Mouse (Mus musculus) right cerebral cortex, adult 2 months (tissue): ENCODE data around the gene Hmg20a.
A peak's percentile ranks its signal among the peaks of the same experiment; 100 is the strongest.
"Not testable (repeated sequence)": the region's sequence is repeated elsewhere in the genome, so short reads cannot be mapped to it uniquely, and the experiment has no call there.

ENCODE experiments used
- DNase-seq, 2 experiments: peaks; one replicate each; pipeline ENCODE4 v3.0.0; 2021 to 2022; ENCODE audit warnings: low spot score in 2 of 2

Gene Hmg20a

GRCm38 (mm10) chr9:56417948-56418737 lies at the start of gene Hmg20a, which contains the start of gene Peak1:
Gene Hmg20a, plus strand, starts transcription at chr9:56418609.
Gene Peak1, minus strand, starts transcription at chr9:56418067.
- DNase-seq: peak; percentile 99 to 100

DNA sequence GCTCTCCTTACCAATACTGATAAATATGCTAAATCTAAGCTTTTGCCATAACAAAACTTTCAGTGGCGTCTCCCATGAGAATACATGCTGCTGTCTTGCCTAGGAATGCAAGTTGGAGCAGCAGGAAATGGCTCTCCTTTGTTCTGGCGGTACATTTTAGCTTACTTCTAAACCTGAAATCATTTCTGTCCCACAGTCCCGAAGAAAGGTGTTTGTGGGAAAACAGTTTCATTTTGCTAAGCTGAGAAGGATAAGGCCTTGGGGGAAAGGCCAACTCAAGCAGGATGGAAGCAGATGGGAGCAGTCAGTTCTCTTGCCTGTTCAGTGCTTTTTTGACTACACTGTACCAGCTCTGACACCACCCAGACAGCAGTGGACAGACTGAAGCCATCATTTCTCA lies 49.6 kb upstream of the Hmg20a start:
- DNase-seq: no peak

DNA sequence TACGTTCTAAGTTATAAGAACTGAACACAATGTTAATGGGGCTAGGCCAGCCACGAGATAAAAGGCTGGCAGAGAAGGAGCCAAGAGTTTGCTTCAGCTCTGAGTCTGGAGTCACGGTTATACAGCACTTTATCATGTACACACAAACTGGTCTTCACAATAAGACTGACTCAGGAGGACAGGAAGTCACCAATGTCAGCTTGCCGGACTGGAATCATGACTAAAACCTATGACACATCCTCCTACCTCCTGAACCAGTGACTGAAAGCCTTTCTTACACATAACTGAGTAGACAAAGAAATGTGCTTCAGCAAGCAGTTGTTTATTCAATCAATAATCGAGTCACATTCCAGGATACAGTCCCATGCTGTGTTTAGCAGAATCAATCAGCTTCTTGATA lies 47.7 kb upstream of the Hmg20a start:
- no peak for DNase-seq

DNA sequence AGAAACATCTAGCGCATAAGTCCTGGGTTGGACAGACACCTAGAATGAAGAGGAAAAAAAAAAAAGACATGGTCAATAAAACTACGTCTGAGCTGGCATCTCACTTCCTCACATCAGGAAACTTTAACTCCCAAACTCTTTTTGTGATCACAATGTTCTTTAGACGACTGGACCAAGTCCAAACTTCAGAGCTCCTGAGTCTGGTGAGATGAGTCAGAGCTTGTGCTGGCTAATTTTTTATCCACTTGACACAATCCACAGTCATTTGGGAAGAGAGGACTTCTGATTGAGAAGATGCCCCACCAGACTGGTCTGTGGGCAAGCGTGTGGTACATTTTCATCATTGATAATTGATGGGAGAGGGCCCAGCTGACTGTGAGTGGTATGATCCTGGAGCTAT lies 44.0 kb upstream of the Hmg20a start:
- peak; percentile 33 to 34 for DNase-seq

- no peak for DNase-seq
These were observed 35.6 kb upstream of the Hmg20a start for GRCm38 (mm10) chr9:56382786-56383185.

DNA sequence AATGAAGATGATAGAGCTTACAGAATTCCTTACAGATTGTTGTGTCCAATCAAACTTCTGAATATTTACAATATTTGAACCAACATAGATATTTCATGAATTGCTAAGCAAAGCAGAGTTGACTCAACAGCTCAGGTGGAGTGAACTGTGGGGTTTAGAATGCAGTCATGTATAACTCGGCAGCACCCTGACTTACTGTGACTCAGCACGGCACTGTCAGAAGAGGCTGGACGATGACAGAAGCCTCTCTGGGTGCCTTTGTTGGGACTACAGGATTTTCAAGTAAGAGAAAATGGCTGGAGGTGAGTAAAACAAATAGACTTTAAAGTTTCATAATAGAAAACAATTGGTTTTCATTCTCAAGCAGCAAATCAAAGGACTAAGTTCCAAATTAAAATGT lies 25.6 kb upstream of the Hmg20a start:
- DNase-seq: no peak

- DNase-seq: no peak
These were observed 22.1 kb upstream of the Hmg20a start for GRCm38 (mm10) chr9:56396306-56396705.

DNA sequence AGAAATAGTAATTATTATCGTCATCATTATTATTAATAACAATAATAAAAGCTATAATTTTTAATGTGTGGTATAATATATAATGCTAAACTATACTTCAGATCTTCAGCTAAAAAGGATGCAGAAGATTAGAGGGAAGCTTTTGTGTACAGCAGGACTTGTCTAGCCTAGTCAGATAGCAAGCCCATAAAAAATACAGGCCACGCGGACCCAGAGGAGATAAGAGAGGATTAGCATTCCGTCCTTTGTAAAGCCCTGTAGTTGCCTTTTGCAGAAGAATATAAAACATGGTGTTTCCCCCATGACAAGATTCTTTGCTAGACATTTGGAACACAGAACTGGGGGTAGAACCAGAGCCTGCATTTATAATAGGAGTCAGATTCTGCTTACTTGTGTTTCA lies 13.8 kb upstream of the Hmg20a start:
- DNase-seq: no peak

- DNase-seq: no peak
These were observed 8.5 kb upstream of the Hmg20a start for GRCm38 (mm10) chr9:56409928-56410327.

GRCm38 (mm10) chr9:56412716-56413115 lies 5.7 kb upstream of the Hmg20a start:
- no peak for DNase-seq

GRCm38 (mm10) chr9:56414322-56414721 lies 4.1 kb upstream of the Hmg20a start:
- DNase-seq: no peak

GRCm38 (mm10) chr9:56415393-56415792 lies 3.0 kb upstream of the Hmg20a start:
- no peak for DNase-seq

DNA sequence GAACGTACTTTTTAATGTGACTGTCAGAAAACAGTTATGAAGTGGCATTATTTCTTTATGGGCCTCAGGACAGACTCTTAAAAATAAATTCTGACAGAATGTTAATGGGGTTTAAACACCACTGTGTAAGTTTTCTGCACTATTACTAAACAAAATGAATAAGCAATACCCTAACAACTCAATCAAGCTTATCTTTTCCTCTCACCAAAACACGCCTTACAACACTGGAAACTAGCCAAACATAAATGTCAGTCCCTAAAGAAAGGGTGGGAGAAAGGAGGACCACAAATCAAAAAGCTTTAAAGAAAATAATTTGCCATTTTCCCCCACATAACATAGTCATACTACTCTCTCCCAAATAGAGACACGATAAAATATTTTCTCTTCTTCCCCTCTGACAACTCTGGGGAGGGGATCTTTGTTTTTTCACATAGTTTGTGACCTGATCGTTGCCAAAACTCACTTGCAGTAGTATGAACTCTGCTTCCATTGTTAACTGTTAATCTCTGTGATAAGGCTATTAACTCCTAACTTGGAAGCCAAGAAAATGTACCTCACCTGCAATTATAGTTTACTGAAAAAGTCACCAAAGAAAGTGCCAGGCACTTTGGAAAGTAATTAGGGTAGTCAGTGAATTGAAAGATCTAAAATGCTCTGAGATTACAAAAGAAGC lies 2.3 kb upstream of the Hmg20a start:
- DNase-seq: no peak

- peak; percentile 79 to 83 for DNase-seq
These were observed 928 bp upstream of the Hmg20a start for GRCm38 (mm10) chr9:56417415-56417947.

GRCm38 (mm10) chr9:56418738-56419239 lies 380 bp downstream of the Hmg20a start:
- peak; percentile 78 to 85 for DNase-seq

DNA sequence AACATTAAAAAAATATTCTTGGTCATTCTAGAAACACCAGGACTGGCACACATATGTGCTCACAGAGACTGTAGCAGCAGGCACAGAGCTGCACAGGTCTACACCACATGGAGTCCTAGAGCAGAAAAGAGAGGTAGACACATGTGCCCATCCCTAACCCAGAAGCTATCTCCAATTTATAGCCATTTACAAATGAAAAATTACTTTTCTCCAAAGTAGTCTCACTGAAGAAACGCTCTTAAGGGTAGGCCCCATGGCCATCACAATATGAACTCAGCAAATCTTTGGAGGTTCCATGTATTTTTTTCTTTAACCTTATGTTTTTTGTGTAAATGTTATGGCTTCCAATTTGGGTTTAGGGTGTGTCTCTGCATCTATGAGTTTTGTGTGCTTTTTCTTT lies 1.8 kb downstream of the Hmg20a start:
- DNase-seq: no peak

GRCm38 (mm10) chr9:56420892-56421601 lies 2.6 kb downstream of the Hmg20a start:
- no peak for DNase-seq

- DNase-seq: no peak
These were observed 3.6 kb downstream of the Hmg20a start for GRCm38 (mm10) chr9:56421991-56422390.

DNA sequence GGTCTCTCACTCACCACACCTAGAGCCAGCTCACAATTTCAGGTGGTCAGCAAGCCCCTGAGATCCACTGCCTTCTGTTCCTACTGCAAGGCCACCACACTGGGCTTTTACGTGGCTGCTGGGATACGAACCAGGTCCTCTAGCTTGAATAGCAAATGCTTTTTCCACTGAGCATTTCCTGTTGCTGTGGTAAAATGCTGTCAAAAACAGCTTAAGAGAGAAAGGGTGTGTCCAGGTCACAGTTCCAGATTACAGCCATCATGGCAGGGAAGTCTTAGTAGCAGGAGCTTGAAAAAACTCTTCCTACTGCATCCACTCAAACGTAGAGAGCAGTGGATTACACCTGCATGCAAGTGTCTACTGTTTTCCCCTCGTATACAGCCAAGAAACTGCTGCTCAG lies 6.5 kb downstream of the Hmg20a start:
- no peak for DNase-seq

DNA sequence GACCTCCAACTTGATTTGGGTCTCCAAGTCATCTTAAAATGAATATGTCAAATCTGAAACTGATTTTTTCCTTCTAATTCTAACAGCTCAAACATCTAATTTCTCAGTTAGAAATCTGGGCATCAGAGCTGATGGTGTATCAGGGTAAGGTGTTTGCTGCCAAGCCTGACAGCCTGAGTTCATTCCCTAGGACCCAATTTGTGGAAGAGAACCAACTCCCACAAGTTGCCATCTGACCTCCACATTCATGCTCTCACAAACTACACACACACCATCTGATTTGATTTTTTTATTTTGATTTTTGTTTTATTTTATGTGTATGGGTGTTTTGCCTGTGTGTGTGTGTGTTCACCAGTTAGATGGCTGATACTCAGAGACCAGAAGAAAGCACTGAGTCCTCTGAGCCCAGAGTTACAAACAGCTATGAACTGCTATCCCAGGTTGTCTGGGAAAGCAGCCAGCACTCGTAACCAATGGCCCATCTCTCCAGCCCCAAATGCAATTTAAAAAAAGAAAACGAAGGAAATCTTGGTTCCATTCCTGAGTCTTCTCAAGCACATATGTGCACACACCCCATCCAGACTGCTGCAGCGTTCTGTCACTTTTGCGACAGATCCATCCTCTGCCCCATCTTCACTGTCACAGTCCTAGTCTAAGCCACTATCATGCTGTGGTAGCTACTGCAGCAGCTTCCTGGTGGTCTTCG lies 17.6 kb downstream of the Hmg20a start:
- DNase-seq: no peak

- DNase-seq: not testable (repeated sequence)
These were observed 19.0 kb downstream of the Hmg20a start for GRCm38 (mm10) chr9:56437300-56437892.
